Mouse (Mus musculus) lung, embryonic 16.5 days (tissue): ENCODE measurements around the gene Pogz. TPM values are rescaled to one million over a fixed set of nuclear protein-coding genes. Genes with fewer than 3 reads are reported as not detected.
"Not testable (repeated sequence)": the region's sequence is repeated elsewhere in the genome, so short reads cannot be mapped to it uniquely, and the experiment has no call there.

ENCODE experiments used
- ATAC-seq: fragments of 200-750 bp; cut with Nextera tagmentation; 2 replicates; pipeline ENCODE4 v1.8.0; 2017; ENCODE audit warnings: low read depth, mild to moderate bottlenecking, moderate library complexity
- H3K27ac ChIP-seq: fragments of 300-500 bp; sonication (generic); 2 replicates; pipeline ENCODE4 v1.5.1; 2014; ENCODE audit warnings: mild to moderate bottlenecking, control low read depth, low read length
- H3K27me3 ChIP-seq: fragments of 300-500 bp; sonication (generic); 2 replicates; pipeline ENCODE4 v1.6.1; 2014; ENCODE audit warnings: low read depth, low read length, mixed read lengths; ENCODE audit not compliant: control insufficient read depth, insufficient read depth
- H3K36me3 ChIP-seq: fragments of 300-500 bp; sonication (generic); 2 replicates; pipeline ENCODE4 v1.6.1; 2014; ENCODE audit warnings: low read length; ENCODE audit not compliant: control insufficient read depth, insufficient read depth
- H3K4me1 ChIP-seq: fragments of 300-500 bp; sonication (generic); replicated peaks from 2 replicates; pipeline ENCODE4 v1.6.1; 2014; ENCODE audit warnings: low read length, mixed read lengths; ENCODE audit not compliant: control insufficient read depth, insufficient read depth
- H3K4me2 ChIP-seq: fragments of 300-500 bp; sonication (generic); 2 replicates; pipeline ENCODE4 v1.6.1; 2014; ENCODE audit warnings: low read depth, low read length, control low read depth
- H3K4me3 ChIP-seq: fragments of 300-500 bp; sonication (generic); 2 replicates; pipeline ENCODE4 v1.5.1; 2014; ENCODE audit warnings: mild to moderate bottlenecking, low read length, control low read depth
- H3K9ac ChIP-seq: fragments of 300-500 bp; sonication (generic); 2 replicates; pipeline ENCODE4 v1.6.1; 2014; ENCODE audit warnings: low read length, control low read depth
- H3K9me3 ChIP-seq: fragments of 300-500 bp; sonication (generic); 2 replicates; pipeline ENCODE4 v1.6.1; 2016; ENCODE audit warnings: low read length; ENCODE audit not compliant: control insufficient read depth
- WGBS: fragments of 180-500 bp; shearing (Covaris S2); extraction: QIAGEN DNeasy Blood & Tissue Kit; methylation state at CpG from one replicate; pipeline ENCODE4 v1.1.7; 2014; 5-methylcytosine and 5-hydroxymethylcytosine counted together
- polyA plus RNA-seq: library from polyadenylated mRNA; unstranded; fragments of >200 nt; fragmentation: Nextera tagmentation; extraction: Ambion mirVana; gene quantifications from 2 replicates; pipeline ENCODE4 v1.2.1, GENCODE M21; 2015

Pogz gene
- polyA plus RNA-seq, 1 experiment from 2014 or later: 16.9 TPM

DNA sequence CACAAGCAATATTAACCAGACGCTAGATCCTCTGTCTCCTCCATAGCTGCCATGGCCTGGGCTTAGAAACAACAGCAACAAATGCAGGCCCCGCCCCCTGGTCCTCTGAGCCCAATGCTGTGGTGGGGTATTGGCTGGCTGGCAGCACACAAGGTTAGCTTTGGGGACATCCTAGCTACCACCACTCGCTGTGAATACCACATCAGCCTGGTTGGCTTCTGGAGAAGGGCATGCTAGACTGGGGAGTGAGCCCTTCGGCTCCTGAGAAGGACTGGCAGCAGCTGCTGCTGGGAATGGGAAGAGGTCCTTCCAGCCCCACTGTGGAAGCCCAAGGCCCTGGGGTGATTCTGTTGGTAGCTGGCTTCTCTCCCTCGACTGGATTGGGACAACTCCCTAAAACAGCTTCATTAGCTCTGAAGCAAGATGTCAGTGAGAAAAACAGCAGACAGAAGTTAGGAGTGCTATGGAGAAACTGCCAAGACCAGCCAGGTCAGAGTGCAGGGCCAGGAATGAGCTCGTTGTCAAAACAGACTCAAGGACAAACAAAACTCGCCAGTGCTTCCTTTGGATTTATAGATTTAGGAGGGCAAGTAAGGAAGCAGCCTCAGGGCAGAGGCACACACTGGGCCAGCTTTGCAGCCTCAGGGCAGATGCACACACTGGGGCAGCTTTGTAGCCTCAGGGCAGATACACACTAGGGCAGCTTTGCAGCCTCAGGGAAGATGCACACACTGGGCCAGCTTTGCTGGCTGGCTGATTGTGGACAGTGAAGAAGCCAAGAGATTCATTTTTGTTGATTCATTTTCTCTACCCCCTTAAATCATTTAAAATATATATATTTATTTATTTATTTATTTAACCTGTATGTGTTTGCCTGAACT is 93.3 kb downstream of the Pogz start:
- H3K36me3 ChIP-seq, H3K9me3 ChIP-seq, H3K4me2 ChIP-seq, H3K27me3 ChIP-seq, H3K4me3 ChIP-seq, H3K9ac ChIP-seq: not testable (repeated sequence)
- Histone ChIP-seq H3K27ac (peak overlapping the region; percentile 83), H3K4me1 (peaks cover 12% of the 10 kb centered on the region)
- WGBS: 28% methylated on average over 7 of the region's 7 CpGs
- ATAC-seq: peak; percentile 15

GRCm38 (mm10) chr3:94931427-94932082 is 94.2 kb downstream of the Pogz start:
- not testable (repeated sequence) for ATAC-seq, H3K9me3 ChIP-seq, H3K9ac ChIP-seq, H3K4me3 ChIP-seq, H3K36me3 ChIP-seq, H3K27me3 ChIP-seq, H3K4me2 ChIP-seq
- WGBS: 62% methylated on average over 10 of the region's 10 CpGs
- H3K4me1 ChIP-seq: peaks cover 12% of the 10 kb centered on the region
- peak overlapping the region; percentile 98 for H3K27ac ChIP-seq

Other genes with a start within 250 kb of the Pogz start
- gene Gm10972, start 194.5 kb upstream of the Pogz start, polyA plus RNA-seq: not detected in 2 replicates
- gene Tuft1, start 178.7 kb upstream of the Pogz start, polyA plus RNA-seq: 10.9 and 11.9 TPM in 2 replicates
- 8.9 and 13.3 TPM in 2 replicates for gene Selenbp2, start 144.0 kb upstream of the Pogz start, polyA plus RNA-seq
- 33.6 and 37.7 TPM in 2 replicates for gene Cgn, start 51.1 kb upstream of the Pogz start, polyA plus RNA-seq
- gene Psmb4, start 49.4 kb downstream of the Pogz start, polyA plus RNA-seq: 306 and 339 TPM in 2 replicates
- 341 and 430 TPM in 2 replicates for gene Selenbp1, start 95.5 kb downstream of the Pogz start, polyA plus RNA-seq
- gene Rfx5, start 116.5 kb downstream of the Pogz start, polyA plus RNA-seq: 8.9 and 10.0 TPM in 2 replicates
- 25.1 and 25.7 TPM in 2 replicates for gene Pi4kb, start 137.2 kb downstream of the Pogz start, polyA plus RNA-seq
- gene Zfp687, start 177.9 kb downstream of the Pogz start, polyA plus RNA-seq: 23.3 and 23.6 TPM in 2 replicates
- 223 and 224 TPM in 2 replicates for gene Psmd4, start 205.0 kb downstream of the Pogz start, polyA plus RNA-seq